Mouse (Mus musculus): ENCODE data around the gene Pbld2. TPM values are rescaled to one million over a fixed set of nuclear protein-coding genes. Genes with fewer than 3 reads are reported as not detected.
"Not testable (repeated sequence)": the region's sequence is repeated elsewhere in the genome, so short reads cannot be mapped to it uniquely, and the experiment has no call there.

Pbld2 gene
- polyA plus RNA-seq, 1 experiment from 2014 or later = 1.3 TPM

GRCm38 (mm10) chr10:63053007-63053406 is 28.9 kb downstream of the Pbld2 start:
- H3K4me1 ChIP-seq = peaks cover 5% of the 10 kb centered on the region; the same call in 1 of the 2 replicates
- no peak overlapping the region for H3K4me3 ChIP-seq
- H3K4me2 ChIP-seq (replicated peaks) = no peak overlapping the region
- 63% methylated on average over 6 of the region's 6 CpGs for WGBS
- no peak overlapping the region for H3K27ac ChIP-seq
- H3K9ac ChIP-seq = no peak overlapping the region
- H3K9me3 ChIP-seq (replicated peaks) = no peaks in the 10 kb centered on the region
- ATAC-seq (ENCODE audit: low FRiP score) = no peak
- H3K27me3 ChIP-seq = no peaks in the 10 kb centered on the region
- H3K36me3 ChIP-seq = no peaks in the 10 kb centered on the region

- 87% methylated on average over 6 of the region's 6 CpGs for WGBS
- H3K4me1 ChIP-seq = not testable (repeated sequence)
Measured at GRCm38 (mm10) chr10:63054071-63054470, 30.0 kb downstream of the Pbld2 start.

GRCm38 (mm10) chr10:63054586-63054985 is 30.5 kb downstream of the Pbld2 start:
- Histone ChIP-seq H3K4me1 (peaks cover 5% of the 10 kb centered on the region; the same call in 1 of the 2 replicates), H3K27me3 (no peaks in the 10 kb centered on the region), H3K4me3 (no peak overlapping the region), H3K27ac (no peak overlapping the region), H3K36me3 (no peaks in the 10 kb centered on the region), H3K9me3 (replicated peaks) (no peaks in the 10 kb centered on the region), H3K4me2 (replicated peaks) (no peak overlapping the region), H3K9ac (no peak overlapping the region)
- no peak for ATAC-seq (ENCODE audit: low FRiP score)
- 68% methylated on average over 2 of the region's 2 CpGs for WGBS

More at GRCm38 (mm10) chr10:63054071-63054470, 30.0 kb downstream of the Pbld2 start:
- H3K27me3 ChIP-seq; H3K9me3 ChIP-seq (replicated peaks); H3K4me3 ChIP-seq; ATAC-seq (ENCODE audit: low FRiP score); H3K4me2 ChIP-seq (replicated peaks); H3K9ac ChIP-seq; H3K27ac ChIP-seq; H3K36me3 ChIP-seq: not testable (repeated sequence)

- ATAC-seq (ENCODE audit: low FRiP score) = no peak
- 36% methylated on average over 24 of the region's 24 CpGs for WGBS
Measured at GRCm38 (mm10) chr10:63056966-63057750, 33.0 kb downstream of the Pbld2 start.

GRCm38 (mm10) chr10:63059862-63060261 is 35.7 kb downstream of the Pbld2 start, which contains the start of gene Pbld1:
Pbld1 (plus strand) TSS chr10:63060162.
- no peaks in the 10 kb centered on the region for H3K27me3 ChIP-seq
- H3K9me3 ChIP-seq (replicated peaks) = no peaks in the 10 kb centered on the region
- H3K4me2 ChIP-seq (replicated peaks) = no peak within 1 kb of the TSS
- H3K4me1 ChIP-seq = no peaks in the 10 kb centered on the region
- 88% methylated on average over 2 of the region's 2 CpGs for WGBS
- no peak within 1 kb of the TSS for H3K9ac ChIP-seq
- H3K27ac ChIP-seq = no peak within 1 kb of the TSS
- H3K36me3 ChIP-seq = no peaks in the 10 kb centered on the region
- no peak for ATAC-seq (ENCODE audit: low FRiP score)
- no peak within 1 kb of the TSS for H3K4me3 ChIP-seq

More at GRCm38 (mm10) chr10:63056966-63057750, 33.0 kb downstream of the Pbld2 start:
- H3K36me3 ChIP-seq = no peaks in the 10 kb centered on the region
- no peaks in the 10 kb centered on the region for H3K9me3 ChIP-seq (replicated peaks)
- H3K4me1 ChIP-seq = peaks cover 5% of the 10 kb centered on the region; the same call in 1 of the 2 replicates
- no peak overlapping the region for H3K4me3 ChIP-seq
- no peaks in the 10 kb centered on the region for H3K27me3 ChIP-seq
- H3K4me2 ChIP-seq (replicated peaks) = no peak overlapping the region
- H3K9ac ChIP-seq = no peak overlapping the region
- H3K27ac ChIP-seq = no peak overlapping the region

- Histone ChIP-seq H3K4me2 (replicated peaks) (no peak overlapping the region), H3K4me3 (no peak overlapping the region), H3K36me3 (no peaks in the 10 kb centered on the region), H3K27ac (no peak overlapping the region), H3K9me3 (replicated peaks) (no peaks in the 10 kb centered on the region), H3K4me1 (no peaks in the 10 kb centered on the region), H3K27me3 (no peaks in the 10 kb centered on the region), H3K9ac (no peak overlapping the region)
- 81% methylated on average over 11 of the region's 11 CpGs for WGBS
- no peak for ATAC-seq (ENCODE audit: low FRiP score)
Measured at GRCm38 (mm10) chr10:63060406-63060805, 36.3 kb downstream of the Pbld2 start.

GRCm38 (mm10) chr10:63061266-63061665 is 37.2 kb downstream of the Pbld2 start:
- Histone ChIP-seq H3K27me3 (no peaks in the 10 kb centered on the region), H3K36me3 (no peaks in the 10 kb centered on the region), H3K9me3 (replicated peaks) (no peaks in the 10 kb centered on the region), H3K4me3 (no peak overlapping the region), H3K27ac (no peak overlapping the region), H3K4me1 (no peaks in the 10 kb centered on the region), H3K9ac (no peak overlapping the region), H3K4me2 (replicated peaks) (no peak overlapping the region)
- no peak for ATAC-seq (ENCODE audit: low FRiP score)
- 72% methylated on average over 12 of the region's 12 CpGs for WGBS

GRCm38 (mm10) chr10:63062696-63063095 is 38.6 kb downstream of the Pbld2 start:
- Histone ChIP-seq H3K27me3 (no peaks in the 10 kb centered on the region), H3K4me3 (no peak overlapping the region), H3K4me1 (no peaks in the 10 kb centered on the region), H3K9me3 (replicated peaks) (no peaks in the 10 kb centered on the region), H3K4me2 (replicated peaks) (no peak overlapping the region), H3K27ac (no peak overlapping the region), H3K9ac (no peak overlapping the region), H3K36me3 (no peaks in the 10 kb centered on the region)
- ATAC-seq (ENCODE audit: low FRiP score) = no peak
- 95% methylated on average over 5 of the region's 5 CpGs for WGBS

- no peaks in the 10 kb centered on the region for H3K36me3 ChIP-seq
- H3K4me1 ChIP-seq = no peaks in the 10 kb centered on the region
- H3K27me3 ChIP-seq = no peaks in the 10 kb centered on the region
- H3K9ac ChIP-seq = no peak overlapping the region
- H3K4me3 ChIP-seq = no peak overlapping the region
- no peak overlapping the region for H3K4me2 ChIP-seq (replicated peaks)
- H3K9me3 ChIP-seq (replicated peaks) = no peaks in the 10 kb centered on the region
- ATAC-seq (ENCODE audit: low FRiP score) = peak; percentile 60; the same call in 1 of the 2 replicates
- H3K27ac ChIP-seq = no peak overlapping the region
- WGBS = 67% methylated on average over 7 of the region's 7 CpGs
Measured at GRCm38 (mm10) chr10:63063365-63063764, 39.2 kb downstream of the Pbld2 start.

GRCm38 (mm10) chr10:63064516-63064915 is 40.4 kb downstream of the Pbld2 start:
- 84% methylated on average over 9 of the region's 9 CpGs for WGBS
- Histone ChIP-seq H3K4me2 (replicated peaks) (no peak overlapping the region), H3K27ac (no peak overlapping the region), H3K9ac (no peak overlapping the region), H3K9me3 (replicated peaks) (no peaks in the 10 kb centered on the region), H3K36me3 (no peaks in the 10 kb centered on the region), H3K4me1 (no peaks in the 10 kb centered on the region), H3K27me3 (no peaks in the 10 kb centered on the region), H3K4me3 (no peak overlapping the region)
- no peak for ATAC-seq (ENCODE audit: low FRiP score)

GRCm38 (mm10) chr10:63065561-63065960 is 41.4 kb downstream of the Pbld2 start:
- 60% methylated on average over 8 of the region's 8 CpGs for WGBS
- Histone ChIP-seq H3K36me3 (no peaks in the 10 kb centered on the region), H3K27me3 (no peaks in the 10 kb centered on the region), H3K27ac (no peak overlapping the region), H3K4me3 (no peak overlapping the region), H3K9me3 (replicated peaks) (no peaks in the 10 kb centered on the region), H3K9ac (no peak overlapping the region), H3K4me1 (no peaks in the 10 kb centered on the region), H3K4me2 (replicated peaks) (no peak overlapping the region)
- no peak for ATAC-seq (ENCODE audit: low FRiP score)

- Histone ChIP-seq H3K4me3 (no peak overlapping the region), H3K9ac (no peak overlapping the region), H3K36me3 (no peaks in the 10 kb centered on the region), H3K4me2 (replicated peaks) (no peak overlapping the region), H3K27me3 (no peaks in the 10 kb centered on the region), H3K4me1 (no peaks in the 10 kb centered on the region), H3K27ac (no peak overlapping the region), H3K9me3 (replicated peaks) (no peaks in the 10 kb centered on the region)
- peak; percentile 86 for ATAC-seq (ENCODE audit: low FRiP score)
- 13% methylated on average over 5 of the region's 5 CpGs for WGBS
Measured at GRCm38 (mm10) chr10:63065988-63066387, 41.9 kb downstream of the Pbld2 start.

GRCm38 (mm10) chr10:63086304-63086703 is 62.2 kb downstream of the Pbld2 start:
- Histone ChIP-seq H3K4me2 (replicated peaks) (no peak overlapping the region), H3K4me1 (peaks cover 16% of the 10 kb centered on the region), H3K27me3 (peaks cover 3% of the 10 kb centered on the region; the same call in 1 of the 2 replicates), H3K4me3 (no peak overlapping the region), H3K27ac (no peak overlapping the region), H3K9ac (no peak overlapping the region), H3K36me3 (no peaks in the 10 kb centered on the region), H3K9me3 (replicated peaks) (no peaks in the 10 kb centered on the region)
- 86% methylated on average over 10 of the region's 10 CpGs for WGBS
- ATAC-seq (ENCODE audit: low FRiP score) = no peak

Data from hindbrain, embryonic 12.5 days (tissue).